15 mouse cellular contexts compared by ENCODE assay signal in the genomic region with DNA sequence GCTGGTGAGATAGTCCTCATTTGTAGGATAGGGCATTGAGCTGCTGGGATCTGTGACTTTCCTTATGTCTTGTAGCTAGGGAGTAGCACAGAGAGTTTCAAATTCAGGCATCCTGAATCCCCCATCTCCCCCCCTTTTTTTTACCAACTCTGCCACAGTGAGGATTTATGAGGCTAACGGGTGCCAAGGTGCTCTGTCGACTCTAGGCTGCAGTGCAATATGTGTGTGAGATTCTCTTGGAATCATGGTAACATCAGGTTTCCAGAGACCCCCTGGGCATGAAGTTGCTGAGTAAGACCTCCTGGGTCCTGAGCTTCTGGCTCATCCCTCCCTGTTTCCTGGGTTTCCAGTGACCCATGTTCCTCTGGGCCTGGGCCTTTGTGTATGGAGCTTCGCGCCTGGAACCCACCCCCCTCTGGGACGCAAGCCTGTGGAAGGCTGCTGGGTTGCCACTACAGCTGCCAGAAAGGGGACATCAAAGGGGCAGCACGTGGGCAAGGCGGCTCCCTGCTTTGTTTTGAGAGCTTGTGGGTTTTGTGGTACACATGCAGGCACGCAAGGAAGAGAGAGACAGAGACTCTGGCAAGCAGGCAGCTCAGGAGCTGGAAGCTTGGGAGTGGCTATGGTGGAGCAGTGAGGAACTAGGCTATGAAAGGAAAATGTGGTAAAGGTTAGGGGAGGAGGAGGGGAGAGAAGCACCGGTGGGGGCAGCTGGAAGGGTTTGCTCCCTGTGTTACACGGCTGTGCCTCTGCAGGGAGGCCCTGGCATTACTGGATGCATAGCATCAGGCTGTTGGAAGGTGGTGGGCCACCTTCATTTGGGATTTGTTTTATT.
A peak's percentile ranks its signal among the peaks of the same experiment; 100 is the strongest.
DNase-seq lines count a peak whose midpoint lies in the region; ATAC-seq lines count a peak whose summit lies in the region.
"Had no signal": no experiment of that assay in that cellular context is flagged by ENCODE, and none has a peak within 500 bp of the region (broad histone marks: within the 10 kb centered on the region; RNA-seq: fewer than 3 reads in every experiment).

No protein-coding gene starts in this region.

- no peak overlapping the region for H3K4me3 ChIP-seq in hindbrain, embryonic 10.5 days
- no peak overlapping the region for H3K4me3 ChIP-seq in hindbrain, embryonic 12.5 days
- no peak overlapping the region for H3K4me3 ChIP-seq in forebrain, embryonic 12.5 days (replicated peaks)
- H3K4me3 ChIP-seq in limb, embryonic 10.5 days: no peak overlapping the region
- H3K4me3 ChIP-seq: layer of hippocampus, adult 2 months; liver, embryonic 13.5 days had no signal

- H3K36me3 ChIP-seq in hindbrain, embryonic 10.5 days: no peaks in the 10 kb centered on the region
- no peaks in the 10 kb centered on the region for H3K36me3 ChIP-seq in hindbrain, embryonic 12.5 days
- H3K36me3 ChIP-seq in forebrain, embryonic 12.5 days (replicated peaks): no peaks in the 10 kb centered on the region
- H3K36me3 ChIP-seq in limb, embryonic 10.5 days: no peaks in the 10 kb centered on the region
- H3K36me3 ChIP-seq: liver, embryonic 13.5 days had no signal

- peak overlapping the region; percentile 29; the same call in 1 of the 2 replicates for H3K27ac ChIP-seq in hindbrain, embryonic 10.5 days
- H3K27ac ChIP-seq in hindbrain, embryonic 12.5 days: no peak overlapping the region
- H3K27ac ChIP-seq in forebrain, embryonic 12.5 days: 0 out of 2 replicates have a peak overlapping the region, but pooled peaks have one; percentile 5
- H3K27ac ChIP-seq in limb, embryonic 10.5 days: peak overlapping the region; percentile 79
- H3K27ac ChIP-seq: layer of hippocampus, adult 2 months; liver, embryonic 13.5 days; stomach, postnatal 0 days had no signal

- WGBS in hindbrain, embryonic 10.5 days: 39% methylated on average over 10 of the region's 10 CpGs
- WGBS in hindbrain, embryonic 12.5 days: 43% methylated on average over 10 of the region's 10 CpGs
- WGBS in forebrain, embryonic 12.5 days: 37% methylated on average over 10 of the region's 10 CpGs
- 27% methylated on average over 10 of the region's 10 CpGs for WGBS in limb, embryonic 10.5 days

- H3K4me2 ChIP-seq in hindbrain, embryonic 12.5 days (replicated peaks): no peak overlapping the region
- H3K4me2 ChIP-seq in forebrain, embryonic 12.5 days: no peak overlapping the region
- H3K4me2 ChIP-seq: liver, embryonic 13.5 days had no signal

- peaks cover 11% of the 10 kb centered on the region; the same call in 1 of the 2 replicates for H3K4me1 ChIP-seq in hindbrain, embryonic 10.5 days (replicated peaks)
- peaks cover 6% of the 10 kb centered on the region; the same call in 1 of the 2 replicates for H3K4me1 ChIP-seq in hindbrain, embryonic 12.5 days
- peaks cover 9% of the 10 kb centered on the region for H3K4me1 ChIP-seq in forebrain, embryonic 12.5 days
- H3K4me1 ChIP-seq in limb, embryonic 10.5 days: peaks cover 50% of the 10 kb centered on the region
- H3K4me1 ChIP-seq: liver, embryonic 13.5 days had no signal

- H3K9ac ChIP-seq in hindbrain, embryonic 12.5 days: no peak overlapping the region
- H3K9ac ChIP-seq in forebrain, embryonic 12.5 days: no peak overlapping the region
- H3K9ac ChIP-seq: liver, embryonic 13.5 days had no signal

- no peak for ATAC-seq in hindbrain, embryonic 12.5 days (ENCODE audit: low FRiP score)
- no peak; the same call in 1 of the 2 replicates for ATAC-seq in forebrain, embryonic 12.5 days (ENCODE audit: low FRiP score)
- ATAC-seq: intestine, embryonic 16.5 days had no signal

- H3K27me3 ChIP-seq in hindbrain, embryonic 10.5 days (ENCODE audit: insufficient read depth, poor library complexity, severe bottlenecking): peaks cover 86% of the 10 kb centered on the region
- H3K27me3 ChIP-seq in hindbrain, embryonic 12.5 days: peaks cover 43% of the 10 kb centered on the region
- H3K27me3 ChIP-seq in forebrain, embryonic 12.5 days: peaks cover 70% of the 10 kb centered on the region
- peaks cover 97% of the 10 kb centered on the region for H3K27me3 ChIP-seq in limb, embryonic 10.5 days (ENCODE audit: low read depth, poor library complexity, severe bottlenecking)

- no peaks in the 10 kb centered on the region for H3K9me3 ChIP-seq in hindbrain, embryonic 10.5 days
- no peaks in the 10 kb centered on the region for H3K9me3 ChIP-seq in hindbrain, embryonic 12.5 days (replicated peaks)
- H3K9me3 ChIP-seq in forebrain, embryonic 12.5 days: no peaks in the 10 kb centered on the region
- H3K9me3 ChIP-seq in limb, embryonic 10.5 days (replicated peaks): no peaks in the 10 kb centered on the region
- H3K9me3 ChIP-seq: liver, embryonic 13.5 days had no signal

- DNase-seq in hindbrain, embryonic 10.5 days (ENCODE audit: low spot score): no peak
- no peak for DNase-seq in limb, embryonic 10.5 days (ENCODE audit: low spot score)
- peak; percentile 52 for DNase-seq in thymus, postnatal 0 days (ENCODE audit: low spot score)
- no peak for DNase-seq in spleen, postnatal 36 days (ENCODE audit: low spot score in 2 of 2)
- no peak for DNase-seq in kidney, adult 9 months
- no peak for DNase-seq in right cerebral cortex, adult 18-20 months
- DNase-seq: adrenal gland, adult 8-10 months; gastrocnemius, postnatal 25 days; liver, embryonic 13.5 days; lung, postnatal 10 days had no signal
